Mouse (Mus musculus) lung, adult 2 months (tissue): ENCODE measurements around the gene Lonp2.

Source experiments
- CTCF ChIP-seq: fragments of 200-500 bp; IDR thresholded peaks from 2 replicates; pipeline ENCODE4 v1.5.1; 2011; ENCODE audit warnings: mild to moderate bottlenecking, low read length, control low read depth; ENCODE audit not compliant: insufficient read depth
- POLR2A ChIP-seq: fragments of 200-500 bp; IDR thresholded peaks from 2 replicates; pipeline ENCODE4 v1.6.1; 2011; ENCODE audit warnings: low read depth, mild to moderate bottlenecking, control low read depth, low read length, borderline replicate concordance; ENCODE audit errors: extremely low read depth

- TF ChIP-seq CTCF (no peak), POLR2A (no peak)
Measured at GRCm38 (mm10) chr8:86580458-86580857, 43.4 kb upstream of the Lonp2 start, which contains the start of gene Abcc12.
